Mouse (Mus musculus): ENCODE results near the gene Cep170. TPM values are rescaled to one million over a fixed set of nuclear protein-coding genes. Genes with fewer than 3 reads are reported as not detected.

Gene Cep170
- total RNA-seq, 4 experiments from 2014 or later = 16.7 to 22.9 (median 20.5) TPM

DNA sequence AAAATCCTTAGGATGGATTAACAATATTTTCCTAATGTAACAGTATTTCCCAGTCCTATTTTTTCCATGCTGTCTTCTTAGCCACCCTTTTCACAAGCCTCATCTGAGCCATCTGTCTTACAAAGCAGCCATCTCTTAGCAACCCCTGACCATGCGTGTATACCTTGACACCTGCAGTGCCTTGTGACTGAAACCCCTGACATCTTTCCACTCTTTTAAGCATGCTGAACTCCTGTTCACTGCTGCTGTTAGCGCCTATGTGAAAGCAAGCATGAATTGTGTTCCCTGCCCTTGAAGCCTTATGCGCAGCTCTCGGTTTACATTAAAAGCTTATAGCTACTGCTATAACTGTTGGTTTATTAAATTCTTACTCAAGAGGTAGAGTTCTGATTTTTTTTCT is 11.2 kb upstream of the Cep170 start:
- DNase-seq (ENCODE audit: low spot score) = no peak

DNA sequence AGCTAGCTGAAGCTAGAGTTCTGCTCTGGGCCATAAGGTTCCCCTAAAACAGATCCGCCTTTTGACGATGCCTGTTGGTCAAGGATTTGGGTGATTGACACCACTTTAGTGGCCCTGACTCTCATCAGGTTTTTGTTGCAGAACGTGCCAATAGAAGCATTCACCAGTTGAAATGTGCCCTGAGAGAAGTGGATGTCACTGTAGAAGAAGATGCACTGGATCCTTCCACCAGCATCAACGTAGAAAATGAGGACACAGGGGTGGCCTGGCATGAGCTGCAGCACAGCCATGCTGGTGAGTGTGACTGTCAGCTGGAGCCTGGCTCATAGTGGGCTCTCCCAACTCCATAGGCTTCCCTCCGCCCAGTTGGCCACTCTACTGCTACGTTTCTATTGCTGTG is 10.7 kb upstream of the Cep170 start:
- DNase-seq (ENCODE audit: low spot score) = no peak

DNA sequence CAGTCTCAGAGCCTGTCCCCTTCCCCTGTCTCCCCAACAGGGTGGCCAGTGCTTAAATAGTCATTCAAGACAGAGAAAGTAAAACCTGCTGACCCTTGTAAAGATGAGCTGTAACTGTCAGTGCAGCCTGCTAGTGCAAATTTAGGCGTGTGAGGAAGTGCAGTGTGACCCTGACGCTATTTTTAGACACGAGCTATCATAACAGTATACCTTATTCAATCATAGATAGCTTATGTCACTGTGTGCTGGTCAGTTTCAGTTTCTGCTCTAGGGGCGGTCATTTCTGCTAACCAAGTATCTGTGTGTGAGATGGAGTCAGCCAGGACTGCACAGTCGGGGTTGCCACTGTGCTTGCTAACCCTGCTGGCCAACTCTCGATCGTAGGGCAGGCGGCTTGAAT is 10.0 kb upstream of the Cep170 start:
- DNase-seq (ENCODE audit: low spot score) = no peak

DNA sequence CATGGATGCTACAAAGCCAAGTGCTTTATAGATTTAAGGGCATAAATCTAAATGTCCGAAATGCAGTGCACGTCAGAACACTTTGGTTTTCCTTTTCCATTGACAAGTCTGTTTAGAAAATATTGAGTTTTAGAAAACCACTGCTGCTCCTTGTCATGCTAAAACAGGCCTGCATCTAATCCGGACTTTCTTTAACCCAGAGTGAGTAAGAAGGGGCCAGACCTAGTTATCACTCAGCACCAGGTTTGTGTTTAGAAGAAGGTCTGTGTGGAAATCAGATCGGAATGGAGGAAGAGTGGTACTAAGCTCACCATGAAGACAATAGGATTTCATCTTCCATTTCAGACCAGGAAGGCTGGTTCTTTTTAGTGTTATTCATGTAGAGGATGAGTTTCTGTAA is 9.1 kb upstream of the Cep170 start:
- no peak for DNase-seq (ENCODE audit: low spot score)

DNA sequence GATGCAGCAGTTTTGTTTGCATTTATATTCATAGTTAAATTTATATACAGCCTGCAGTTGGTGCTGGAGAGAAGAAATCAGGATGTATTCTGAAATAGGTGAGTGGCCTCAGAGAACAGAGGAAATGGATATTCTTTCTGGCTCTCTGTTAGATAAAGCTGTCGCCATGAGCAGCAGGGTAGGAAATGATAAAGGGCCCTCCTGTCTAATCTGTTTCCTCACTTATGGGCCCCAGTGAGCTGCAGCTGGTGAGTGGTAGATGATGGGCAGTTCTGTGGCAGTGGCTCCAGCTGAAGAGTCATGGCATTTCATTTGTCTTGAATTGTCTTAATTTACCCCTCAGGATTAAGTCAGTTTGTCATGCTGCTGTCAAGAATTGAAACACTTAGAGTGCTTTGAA is 8.1 kb upstream of the Cep170 start:
- no peak for DNase-seq (ENCODE audit: low spot score)

DNA sequence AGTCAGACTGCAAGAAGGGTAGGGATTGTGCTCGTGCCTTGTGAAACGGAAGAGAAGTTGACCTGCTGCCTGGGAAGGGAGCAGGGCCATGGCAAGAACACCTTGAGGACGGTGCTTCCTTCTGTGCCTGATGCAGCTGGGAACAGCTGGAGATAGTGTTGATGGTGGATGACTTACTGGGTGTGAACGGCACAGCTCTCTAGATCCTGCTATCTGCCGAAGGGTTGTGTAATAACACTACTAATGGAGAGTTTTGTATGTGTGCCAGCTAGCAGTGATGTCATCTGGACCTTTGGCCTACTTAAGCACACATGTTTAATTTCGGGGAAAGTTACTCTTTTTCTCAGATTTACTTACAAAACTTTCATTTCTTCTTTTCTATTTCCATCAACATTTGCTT is 4.9 kb upstream of the Cep170 start:
- DNase-seq (ENCODE audit: low spot score) = peak; percentile 77

DNA sequence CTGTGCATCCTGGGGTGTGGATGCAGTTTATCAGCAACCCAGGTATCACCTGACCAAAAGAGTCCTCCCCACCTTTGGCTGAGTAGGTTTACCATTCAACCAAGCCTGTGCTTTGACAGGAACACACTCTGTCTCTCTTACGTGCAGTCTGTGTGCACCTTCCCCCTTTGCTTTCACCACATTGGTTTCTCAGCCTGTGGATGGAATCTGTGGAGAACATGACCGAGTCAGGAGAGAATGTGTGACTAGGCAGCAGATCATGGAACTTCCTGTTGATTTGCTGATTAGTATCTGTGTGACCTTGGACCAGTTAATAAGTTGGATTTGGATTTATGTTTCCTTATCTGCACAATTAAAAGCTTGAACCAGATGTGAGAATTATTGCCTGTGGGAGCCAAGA is 4.3 kb upstream of the Cep170 start:
- no peak for DNase-seq (ENCODE audit: low spot score)

DNA sequence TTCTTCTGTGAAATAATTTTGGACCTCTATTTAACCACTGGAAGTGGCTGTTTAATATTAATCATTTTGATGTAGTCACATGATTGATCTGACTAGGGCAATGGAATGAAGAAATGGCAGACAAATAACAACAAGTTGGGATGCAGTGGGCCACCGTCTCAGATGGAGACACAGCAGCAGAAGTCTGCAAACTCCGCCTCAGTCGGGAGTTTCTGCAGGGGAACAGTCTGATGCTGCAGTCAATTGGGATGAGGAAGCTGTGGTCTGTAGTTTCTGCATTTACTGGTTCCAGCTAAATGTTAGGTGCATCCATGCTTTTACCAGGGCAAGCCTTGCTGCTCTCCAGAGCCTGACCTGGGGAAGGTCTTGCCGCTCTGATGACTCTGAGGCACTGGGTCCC is 2.9 kb upstream of the Cep170 start:
- no peak for DNase-seq (ENCODE audit: low spot score)

DNA sequence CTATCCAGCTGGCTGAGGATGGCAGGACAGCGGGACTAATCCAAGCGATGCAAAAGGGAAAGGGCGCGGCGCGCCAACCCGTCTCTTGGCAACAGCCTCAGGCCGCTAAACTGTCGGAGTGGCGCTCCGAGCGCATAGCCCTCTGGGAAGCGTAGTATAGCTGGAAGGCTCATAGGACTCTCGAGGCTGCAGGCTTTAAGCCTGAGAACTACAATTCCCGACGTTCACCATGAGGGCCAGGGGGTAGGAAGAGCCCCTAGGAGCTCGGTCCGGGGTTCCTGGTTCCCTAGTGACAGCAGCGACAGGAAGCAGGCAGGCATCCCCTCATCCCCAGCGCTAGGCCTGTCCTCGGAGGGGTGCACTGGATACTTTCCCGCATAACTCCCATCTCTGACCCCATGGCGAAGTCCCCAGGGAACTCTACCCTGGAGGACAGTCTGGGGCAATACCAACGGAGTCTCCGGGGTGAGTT is 760 bp upstream of the Cep170 start, which contains the start of gene Sdccag8:
Gene Sdccag8, plus strand, starts transcription at position 70 of the 472 bp plus-strand sequence.
- peak; percentile 96 for DNase-seq (ENCODE audit: low spot score)

DNA sequence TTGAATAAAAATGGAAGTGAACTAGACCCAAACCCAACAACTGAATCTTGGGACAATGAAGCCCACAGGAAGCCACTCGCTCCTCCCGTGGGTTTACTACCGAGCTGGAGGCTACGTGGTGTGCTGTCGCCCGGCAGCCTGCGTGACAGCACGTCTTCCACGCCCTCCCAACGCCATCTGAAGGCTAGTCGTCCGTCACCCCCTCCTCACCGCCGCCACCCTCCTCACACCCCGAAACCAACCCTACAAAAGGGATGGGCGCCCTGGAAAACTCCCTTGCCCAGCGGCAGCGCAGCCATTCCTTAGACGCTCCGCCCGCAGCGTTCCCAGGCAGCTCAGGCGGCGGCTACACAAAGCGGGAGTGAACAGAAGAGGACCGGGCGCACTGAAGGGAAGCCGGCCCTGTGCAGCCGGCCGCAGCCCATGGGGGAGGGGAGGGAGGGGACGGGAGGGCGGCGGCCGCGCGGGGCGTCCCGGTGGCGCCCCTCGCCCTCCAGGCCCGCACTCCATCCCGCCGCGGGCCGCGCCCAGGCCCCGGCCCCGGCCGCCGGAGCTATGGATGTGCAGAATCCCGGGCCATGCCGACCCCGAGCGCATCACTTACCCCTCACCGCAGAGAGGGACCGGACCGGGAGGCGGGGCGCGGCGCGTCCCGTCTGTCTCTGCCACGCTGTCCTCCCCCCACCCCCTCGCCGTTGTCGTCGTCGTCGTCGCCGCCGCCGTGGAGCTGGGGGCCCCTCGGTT is 403 bp downstream of the Cep170 start:
- peak; percentile 58 for DNase-seq (ENCODE audit: low spot score)

DNA sequence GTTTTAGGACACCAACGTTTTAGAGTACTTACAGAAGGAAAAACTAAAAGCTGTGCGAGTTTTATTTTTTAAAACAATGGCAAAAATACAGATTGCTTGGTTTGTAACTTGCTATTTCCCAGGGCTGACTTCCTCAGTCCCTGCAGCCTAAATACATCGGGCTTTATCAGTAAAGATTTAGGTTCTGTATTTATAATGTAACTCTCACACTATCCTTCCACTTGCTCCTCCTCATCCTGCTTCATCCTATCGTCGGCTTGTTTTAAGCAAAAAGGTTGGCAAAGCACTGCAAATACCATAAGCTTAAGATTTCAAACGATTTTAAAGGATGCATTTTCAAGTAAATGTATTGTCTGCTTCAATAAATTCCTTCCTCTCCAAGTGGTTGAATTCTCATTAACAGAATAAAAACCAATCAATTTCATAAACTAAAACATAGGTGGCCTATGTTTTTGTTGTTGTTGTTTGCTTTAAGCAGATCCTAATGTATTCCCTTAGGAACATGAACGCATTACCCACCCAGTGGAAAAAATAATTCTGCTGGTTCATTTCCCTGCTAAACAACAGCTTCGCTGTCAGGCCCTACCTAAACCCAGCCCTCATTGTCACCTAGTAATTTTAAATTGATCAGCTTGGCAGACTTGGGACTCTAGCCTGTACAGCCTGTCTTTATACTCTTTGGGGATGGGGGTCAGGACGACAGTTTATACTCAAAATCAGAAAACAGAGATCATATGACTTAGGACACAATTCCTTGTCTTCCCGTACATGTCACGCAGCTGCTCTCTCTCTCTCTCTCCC is 1.2 kb downstream of the Cep170 start:
- no peak for DNase-seq (ENCODE audit: low spot score)

DNA sequence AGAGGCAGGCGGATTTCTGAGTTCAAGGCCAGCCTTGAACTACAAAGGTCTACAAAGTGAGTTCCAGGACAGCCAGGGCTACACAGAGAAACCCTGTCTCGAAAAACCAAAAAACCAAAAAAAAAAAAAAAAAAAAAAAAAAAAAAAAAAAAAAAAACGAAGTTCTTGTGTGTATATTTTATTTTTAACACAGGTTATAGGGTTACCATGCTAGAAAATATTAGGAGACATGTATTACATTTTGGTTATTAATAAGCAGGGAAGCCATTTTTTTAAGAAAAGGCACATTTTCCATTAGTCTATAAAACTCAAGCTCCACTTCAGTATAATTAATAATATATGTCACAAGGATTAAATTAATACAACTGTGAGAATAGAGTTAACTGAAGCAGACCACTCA is 2.0 kb downstream of the Cep170 start:
- DNase-seq (ENCODE audit: low spot score) = no peak

DNA sequence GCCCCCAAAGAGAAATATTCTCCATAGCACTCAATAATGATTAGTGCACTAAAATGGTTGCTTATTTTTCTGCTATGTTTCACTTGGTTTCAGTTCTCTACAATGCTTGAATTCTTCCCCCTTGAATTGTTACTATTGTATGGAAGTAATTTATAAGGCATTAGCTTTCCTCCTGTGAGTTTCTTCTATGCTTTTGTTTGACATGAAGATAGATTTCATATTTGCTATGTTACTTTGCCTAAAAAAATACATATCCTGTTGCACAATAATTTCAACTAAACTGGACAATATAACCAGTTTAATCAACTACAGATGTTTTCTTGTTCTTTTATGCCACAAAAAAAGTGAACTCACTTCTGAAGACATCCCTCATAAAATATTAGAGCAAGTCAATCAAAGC is 3.7 kb downstream of the Cep170 start:
- no peak for DNase-seq (ENCODE audit: low spot score)

DNA sequence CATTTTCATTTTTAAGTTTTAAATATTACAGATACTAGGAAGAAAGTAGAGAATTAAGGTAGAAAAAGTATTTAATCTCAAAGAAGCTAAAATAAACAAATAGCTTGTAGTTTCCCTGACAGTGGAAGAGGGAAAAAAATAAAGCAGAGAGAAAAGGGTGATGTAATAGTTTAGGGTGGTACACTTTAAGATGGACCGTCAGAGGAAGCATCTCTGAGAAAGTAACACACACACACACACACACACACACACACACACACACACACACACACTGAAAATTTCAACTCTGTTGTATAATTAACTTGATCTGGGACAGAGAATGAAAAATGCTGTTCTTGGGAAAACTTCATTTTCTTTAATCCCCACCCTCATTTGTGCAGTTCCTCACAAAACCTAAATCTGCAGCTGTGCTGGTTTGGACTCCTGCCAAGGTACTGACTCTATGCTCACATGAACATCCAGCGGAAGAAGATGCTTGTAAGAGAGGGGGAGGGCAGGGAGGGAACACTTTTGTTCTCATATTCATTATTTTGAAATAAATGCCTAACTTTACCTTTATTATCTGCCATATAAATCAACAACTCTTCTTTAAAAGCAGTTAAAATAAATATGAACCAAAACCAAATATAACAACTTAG is 13.0 kb downstream of the Cep170 start:
- peak; percentile 85 for DNase-seq (ENCODE audit: low spot score)

DNA sequence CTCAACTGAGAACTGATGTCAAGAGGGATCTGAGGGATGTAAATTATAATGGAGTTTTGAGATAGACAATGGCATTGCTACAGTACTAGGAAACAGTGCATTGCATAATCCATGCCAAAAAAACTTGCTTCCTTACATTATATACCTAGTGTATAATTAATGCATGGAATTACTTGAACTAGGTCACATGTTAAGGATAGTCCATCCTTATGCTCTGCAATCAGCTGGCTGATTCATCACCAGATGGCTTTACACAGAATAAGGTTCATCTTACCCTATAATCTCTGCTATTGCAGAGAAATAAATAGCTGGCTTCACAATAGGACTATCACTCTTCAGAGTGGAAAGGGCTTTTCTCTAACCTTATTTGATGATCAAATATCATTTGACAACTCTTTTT is 15.2 kb downstream of the Cep170 start:
- no peak for DNase-seq (ENCODE audit: low spot score)

DNA sequence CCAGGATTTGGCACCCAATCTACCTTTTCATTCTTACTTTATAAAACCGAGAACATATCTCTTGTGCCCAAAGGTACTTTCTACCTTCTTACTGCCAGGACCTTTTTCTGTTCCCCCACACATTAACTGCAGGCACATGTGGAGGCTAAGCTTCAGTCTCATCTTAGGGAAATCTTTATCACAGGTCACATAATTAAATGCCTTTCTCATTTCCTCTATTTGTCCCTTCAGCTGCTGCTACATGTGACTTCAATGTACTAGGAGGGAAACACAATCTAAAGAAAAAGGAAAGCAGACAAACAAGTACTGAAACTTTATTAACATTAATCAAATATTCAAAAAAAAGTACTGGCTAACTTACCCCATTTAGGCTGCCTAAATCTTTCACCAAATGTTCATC is 21.7 kb downstream of the Cep170 start:
- DNase-seq (ENCODE audit: low spot score) = no peak

DNA sequence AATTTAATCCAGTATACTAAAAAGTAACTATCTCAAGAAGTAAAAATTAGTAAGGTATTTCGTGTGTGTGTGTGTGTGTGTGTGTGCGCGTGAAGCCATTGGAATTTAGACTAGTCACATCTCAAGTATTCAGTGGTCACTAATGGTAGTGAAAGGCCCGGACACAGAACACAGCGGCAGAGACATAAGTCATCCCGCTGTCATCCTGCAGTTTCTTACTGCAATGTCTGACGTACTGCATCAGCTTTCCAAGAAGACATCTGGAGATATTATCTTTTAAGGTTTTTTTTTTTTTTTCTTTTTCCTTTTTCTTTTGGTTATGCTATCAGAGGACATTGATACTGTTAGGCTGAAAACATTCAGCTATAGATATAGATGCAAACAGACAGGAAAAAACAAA is 24.5 kb downstream of the Cep170 start:
- no peak for DNase-seq (ENCODE audit: low spot score)

DNA sequence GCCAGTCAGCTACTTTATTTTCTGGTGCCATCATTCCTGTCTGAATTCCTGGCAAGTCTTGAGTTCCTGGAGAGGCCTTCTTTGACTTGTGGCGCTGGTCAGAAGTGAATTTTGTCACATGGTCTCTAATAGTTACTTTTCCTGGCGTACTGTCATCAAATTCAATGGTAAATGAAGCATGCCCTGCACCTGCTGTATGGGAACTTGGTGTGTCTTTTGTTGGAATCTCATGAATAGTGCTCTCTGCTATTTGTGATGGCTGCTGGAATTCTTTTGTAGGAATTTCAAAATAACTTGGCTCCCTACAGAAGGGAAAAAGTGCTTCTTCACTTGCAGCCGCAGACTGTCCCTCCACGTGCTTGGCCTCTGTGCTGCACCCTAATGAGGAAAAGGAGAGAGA is 39.3 kb downstream of the Cep170 start:
- DNase-seq (ENCODE audit: low spot score) = no peak

DNA sequence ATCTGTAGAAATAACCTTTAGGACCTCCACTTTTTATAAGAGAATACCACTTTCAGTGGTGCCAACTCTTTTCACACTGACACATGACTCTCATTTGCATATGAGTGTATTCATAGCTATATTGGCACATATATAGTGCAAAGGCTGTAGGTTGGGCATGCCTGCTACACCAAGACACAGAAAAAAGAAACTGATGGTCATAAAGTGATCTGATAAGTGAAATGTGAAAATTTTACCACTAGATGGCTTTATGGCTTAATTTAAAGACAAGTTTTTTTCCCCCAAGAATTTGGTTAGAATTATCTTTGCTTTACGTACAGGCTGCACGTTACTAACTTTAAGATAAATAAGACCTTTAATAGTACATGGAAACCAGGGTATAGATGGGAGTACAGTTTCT is 51.6 kb downstream of the Cep170 start:
- no peak for DNase-seq (ENCODE audit: low spot score)

DNA sequence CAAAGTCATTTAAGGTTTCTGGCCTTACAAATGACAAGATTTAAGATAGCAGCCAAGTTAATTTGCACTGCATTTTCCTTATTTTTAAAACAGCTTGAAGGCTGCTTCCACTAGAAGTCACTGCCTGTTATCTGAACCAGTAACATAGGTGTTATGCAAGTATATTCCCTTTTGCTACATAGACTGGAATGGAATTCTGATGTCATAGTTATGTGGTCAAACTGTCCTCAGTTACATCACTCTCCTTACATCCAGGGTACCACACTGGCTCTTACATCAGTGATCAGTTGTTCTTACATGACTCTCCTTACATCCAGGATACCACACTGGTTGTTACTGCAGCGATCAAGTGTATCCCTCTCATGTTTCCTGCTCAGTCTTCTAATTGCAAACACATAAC is 53.2 kb downstream of the Cep170 start:
- no peak for DNase-seq (ENCODE audit: low spot score)

DNA sequence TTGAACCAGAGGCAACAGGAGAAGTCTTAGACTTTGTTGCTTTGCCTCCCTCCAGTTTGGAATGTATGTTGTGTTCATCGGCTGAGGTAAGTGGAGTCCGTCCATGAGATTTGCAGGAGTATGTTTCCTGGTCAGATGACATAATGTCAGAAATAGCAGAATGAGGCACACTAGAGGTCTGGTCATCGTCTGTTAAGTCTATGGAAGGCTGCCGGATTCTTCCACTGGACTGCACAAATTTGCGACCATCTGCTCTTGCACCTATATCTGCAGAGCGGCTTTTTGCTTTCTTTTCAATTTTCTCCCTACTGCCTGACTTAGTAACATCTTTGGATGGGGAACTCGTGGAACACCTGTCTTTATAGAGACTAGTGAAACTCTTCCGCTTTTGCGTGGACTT is 58.3 kb downstream of the Cep170 start:
- no peak for DNase-seq (ENCODE audit: low spot score)

DNA sequence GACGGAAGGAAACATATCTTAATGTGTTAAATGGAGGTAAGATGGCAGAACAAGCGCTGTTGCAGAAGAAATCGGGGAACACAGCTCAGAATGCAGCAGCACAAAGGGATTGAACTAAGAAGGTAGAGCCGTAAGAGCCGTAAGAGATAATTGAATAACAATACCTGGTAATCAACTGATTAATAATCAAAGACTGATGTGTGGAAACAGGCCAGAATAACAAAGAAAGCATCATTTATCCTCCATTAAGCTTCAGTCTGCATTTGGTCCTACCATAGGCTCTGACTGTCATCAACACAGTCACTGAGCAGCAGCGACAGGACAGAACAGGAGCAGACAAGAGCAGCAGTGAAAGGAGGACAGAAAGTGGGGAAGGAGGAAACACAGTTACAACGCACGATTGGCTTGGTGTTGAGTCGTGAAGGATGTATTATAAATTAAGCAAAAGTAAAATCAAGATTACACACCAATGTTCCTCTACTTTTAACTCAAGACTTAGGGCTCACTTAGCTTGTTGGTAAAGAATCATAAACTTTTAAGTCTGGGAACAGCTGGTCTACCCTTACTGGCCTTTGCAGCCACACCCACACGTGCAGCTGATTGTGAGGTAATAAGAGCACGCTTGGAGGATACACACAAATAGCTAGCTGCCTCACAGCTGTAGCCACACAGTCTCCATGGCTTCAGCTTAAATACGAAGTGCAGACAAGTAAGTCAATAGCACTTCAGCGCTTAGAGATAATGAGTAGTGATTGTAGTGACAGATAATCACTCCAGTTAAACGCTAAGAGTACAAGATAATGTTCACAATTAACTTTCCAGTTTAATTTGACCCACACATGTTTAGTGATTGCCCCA is 59.8 kb downstream of the Cep170 start:
- DNase-seq (ENCODE audit: low spot score) = no peak
